Mouse (Mus musculus): ENCODE data around the gene Limk2. TPM values are rescaled to one million over a fixed set of nuclear protein-coding genes. Genes with fewer than 3 reads are reported as not detected.

Limk2 gene
- total and polyA plus RNA-seq, 2 experiments from 2014 or later: 31.0 to 38.3 TPM

- no peak overlapping the region for H3K27ac ChIP-seq (ENCODE audit: low read depth)
- TF ChIP-seq EP300 (IDR thresholded peaks at IDR 0.05; ENCODE audit: low read depth): no peak
- no peak for TF ChIP-seq CTCF (IDR thresholded peaks at IDR 0.05; ENCODE audit: low read depth)
- no peaks in the 10 kb centered on the region for H3K9me3 ChIP-seq (replicated peaks; ENCODE audit: control insufficient read depth, low read length)
- ATAC-seq (ENCODE audit: insufficient read depth, low read depth): no peak
- H3K4me3 ChIP-seq (ENCODE audit: low read depth, low read length): no peak overlapping the region
- WGBS: 90% methylated on average over 1 of the region's 1 CpGs
- H3K4me1 ChIP-seq (ENCODE audit: control insufficient read depth, insufficient read depth): no peaks in the 10 kb centered on the region
- no peak for DNase-seq (ENCODE audit: low spot score)
- no peak overlapping the region for H3K4me2 ChIP-seq (ENCODE audit: low read depth, low read length)
- H3K36me3 ChIP-seq (replicated peaks; ENCODE audit: control insufficient read depth, insufficient read depth, low read length): no peaks in the 10 kb centered on the region
- H3K9ac ChIP-seq (replicated peaks; ENCODE audit: low read depth, low read length): no peak overlapping the region
- no peaks in the 10 kb centered on the region for H3K27me3 ChIP-seq (ENCODE audit: control insufficient read depth, insufficient read depth, low read length)
These were observed 10.7 kb downstream of the Limk2 start for GRCm38 (mm10) chr11:3398318-3398717.

GRCm38 (mm10) chr11:3396562-3396961 lies 12.4 kb downstream of the Limk2 start:
- TF ChIP-seq CTCF (IDR thresholded peaks at IDR 0.05; ENCODE audit: low read depth) (no peak), EP300 (IDR thresholded peaks at IDR 0.05; ENCODE audit: low read depth) (no peak)
- Histone ChIP-seq H3K9ac (replicated peaks; ENCODE audit: low read depth, low read length) (no peak overlapping the region), H3K4me1 (ENCODE audit: control insufficient read depth, insufficient read depth) (no peaks in the 10 kb centered on the region), H3K4me3 (ENCODE audit: low read depth, low read length) (no peak overlapping the region), H3K4me2 (ENCODE audit: low read depth, low read length) (no peak overlapping the region), H3K27ac (ENCODE audit: low read depth) (no peak overlapping the region), H3K27me3 (ENCODE audit: control insufficient read depth, insufficient read depth, low read length) (no peaks in the 10 kb centered on the region), H3K9me3 (replicated peaks; ENCODE audit: control insufficient read depth, low read length) (no peaks in the 10 kb centered on the region), H3K36me3 (replicated peaks; ENCODE audit: control insufficient read depth, insufficient read depth, low read length) (no peaks in the 10 kb centered on the region)
- no peak for DNase-seq (ENCODE audit: low spot score)
- WGBS: 78% methylated on average over 8 of the region's 8 CpGs
- ATAC-seq (ENCODE audit: insufficient read depth, low read depth): no peak

GRCm38 (mm10) chr11:3396091-3396490 lies 12.9 kb downstream of the Limk2 start:
- Histone ChIP-seq H3K4me1 (ENCODE audit: control insufficient read depth, insufficient read depth) (no peaks in the 10 kb centered on the region), H3K4me2 (ENCODE audit: low read depth, low read length) (no peak overlapping the region), H3K4me3 (ENCODE audit: low read depth, low read length) (no peak overlapping the region), H3K27ac (ENCODE audit: low read depth) (no peak overlapping the region), H3K9me3 (replicated peaks; ENCODE audit: control insufficient read depth, low read length) (no peaks in the 10 kb centered on the region), H3K36me3 (replicated peaks; ENCODE audit: control insufficient read depth, insufficient read depth, low read length) (no peaks in the 10 kb centered on the region), H3K27me3 (ENCODE audit: control insufficient read depth, insufficient read depth, low read length) (no peaks in the 10 kb centered on the region), H3K9ac (replicated peaks; ENCODE audit: low read depth, low read length) (no peak overlapping the region)
- WGBS: 75% methylated on average over 3 of the region's 3 CpGs
- ATAC-seq (ENCODE audit: insufficient read depth, low read depth) (no peak), DNase-seq (ENCODE audit: low spot score) (no peak)
- no peak for TF ChIP-seq EP300 (IDR thresholded peaks at IDR 0.05; ENCODE audit: low read depth)
- TF ChIP-seq CTCF (IDR thresholded peaks at IDR 0.05; ENCODE audit: low read depth): no peak

GRCm38 (mm10) chr11:3394520-3394919 lies 14.5 kb downstream of the Limk2 start:
- no peak for ATAC-seq (ENCODE audit: insufficient read depth, low read depth)
- WGBS: 65% methylated on average over 5 of the region's 5 CpGs

GRCm38 (mm10) chr11:3392526-3392925 lies 16.5 kb downstream of the Limk2 start:
- H3K27ac ChIP-seq (ENCODE audit: low read depth): 0 out of 2 replicates have a peak overlapping the region, but pooled peaks have one; percentile 27
- H3K27me3 ChIP-seq (ENCODE audit: control insufficient read depth, insufficient read depth, low read length): no peaks in the 10 kb centered on the region
- H3K4me2 ChIP-seq (ENCODE audit: low read depth, low read length): peak overlapping the region; percentile 41
- no peaks in the 10 kb centered on the region for H3K9me3 ChIP-seq (replicated peaks; ENCODE audit: control insufficient read depth, low read length)
- H3K9ac ChIP-seq (replicated peaks; ENCODE audit: low read depth, low read length): peak overlapping the region; percentile 12; the same call in 1 of the 2 replicates
- TF ChIP-seq CTCF (IDR thresholded peaks at IDR 0.05; ENCODE audit: low read depth) (no peak), EP300 (IDR thresholded peaks at IDR 0.05; ENCODE audit: low read depth) (no peak)
- ATAC-seq (ENCODE audit: insufficient read depth, low read depth) (peak; percentile 52; the same call in 1 of the 2 replicates), DNase-seq (ENCODE audit: low spot score) (no peak)
- no peaks in the 10 kb centered on the region for H3K4me1 ChIP-seq (ENCODE audit: control insufficient read depth, insufficient read depth)
- H3K4me3 ChIP-seq (ENCODE audit: low read depth, low read length): no peak overlapping the region
- 49% methylated on average over 8 of the region's 8 CpGs for WGBS
- H3K36me3 ChIP-seq (replicated peaks; ENCODE audit: control insufficient read depth, insufficient read depth, low read length): no peaks in the 10 kb centered on the region

More at GRCm38 (mm10) chr11:3394520-3394919, 14.5 kb downstream of the Limk2 start:
- DNase-seq (ENCODE audit: low spot score): no peak
- Histone ChIP-seq H3K36me3 (replicated peaks; ENCODE audit: control insufficient read depth, insufficient read depth, low read length) (no peaks in the 10 kb centered on the region), H3K27me3 (ENCODE audit: control insufficient read depth, insufficient read depth, low read length) (no peaks in the 10 kb centered on the region), H3K4me1 (ENCODE audit: control insufficient read depth, insufficient read depth) (no peaks in the 10 kb centered on the region), H3K9me3 (replicated peaks; ENCODE audit: control insufficient read depth, low read length) (no peaks in the 10 kb centered on the region), H3K4me2 (ENCODE audit: low read depth, low read length) (no peak overlapping the region), H3K27ac (ENCODE audit: low read depth) (no peak overlapping the region), H3K4me3 (ENCODE audit: low read depth, low read length) (no peak overlapping the region), H3K9ac (replicated peaks; ENCODE audit: low read depth, low read length) (no peak overlapping the region)
- TF ChIP-seq CTCF (IDR thresholded peaks at IDR 0.05; ENCODE audit: low read depth) (no peak), EP300 (IDR thresholded peaks at IDR 0.05; ENCODE audit: low read depth) (no peak)

GRCm38 (mm10) chr11:3390789-3391188 lies 18.2 kb downstream of the Limk2 start:
- Histone ChIP-seq H3K9ac (replicated peaks; ENCODE audit: low read depth, low read length) (no peak overlapping the region), H3K4me3 (ENCODE audit: low read depth, low read length) (no peak overlapping the region), H3K4me1 (ENCODE audit: control insufficient read depth, insufficient read depth) (no peaks in the 10 kb centered on the region; the same call in 1 of the 2 replicates), H3K27me3 (ENCODE audit: control insufficient read depth, insufficient read depth, low read length) (no peaks in the 10 kb centered on the region), H3K4me2 (ENCODE audit: low read depth, low read length) (no peak overlapping the region), H3K27ac (ENCODE audit: low read depth) (no peak overlapping the region), H3K9me3 (replicated peaks; ENCODE audit: control insufficient read depth, low read length) (no peaks in the 10 kb centered on the region), H3K36me3 (replicated peaks; ENCODE audit: control insufficient read depth, insufficient read depth, low read length) (no peaks in the 10 kb centered on the region)
- no peak for DNase-seq (ENCODE audit: low spot score)
- ATAC-seq (ENCODE audit: insufficient read depth, low read depth): no peak
- 80% methylated on average over 5 of the region's 5 CpGs for WGBS
- TF ChIP-seq CTCF (IDR thresholded peaks at IDR 0.05; ENCODE audit: low read depth) (no peak), EP300 (IDR thresholded peaks at IDR 0.05; ENCODE audit: low read depth) (no peak)

All from heart, postnatal 0 days (tissue).